15 mouse cellular contexts compared by ENCODE assay signal in the genomic region with DNA sequence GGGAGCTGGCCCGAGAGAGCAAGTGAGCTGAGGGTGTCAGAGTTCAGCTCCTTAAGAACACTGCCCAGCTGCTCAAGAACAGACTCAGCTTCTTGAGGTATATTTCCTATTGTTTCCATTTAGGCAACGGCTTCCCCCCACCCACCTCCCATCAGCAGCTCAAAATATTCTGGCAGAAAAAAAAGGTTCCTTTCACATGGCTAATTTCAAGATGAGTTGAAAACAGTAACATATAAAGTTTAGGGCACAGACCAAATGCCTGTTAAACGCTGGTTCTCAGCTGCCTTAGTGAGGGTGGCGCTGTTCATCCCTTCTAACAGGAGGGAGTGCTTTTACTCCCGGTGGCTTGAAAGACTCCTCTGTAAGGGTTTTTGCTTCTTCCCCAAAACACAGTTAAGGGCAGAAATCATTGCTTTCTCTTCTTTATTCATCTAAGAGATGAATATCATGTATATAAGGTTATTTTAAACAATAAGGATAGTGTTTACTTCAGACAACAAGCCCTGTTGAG. TPM values are rescaled to one million over a fixed set of nuclear protein-coding genes. Genes with fewer than 3 reads are reported as not detected.
DNase-seq lines count a peak whose midpoint lies in the region; ATAC-seq and TF ChIP-seq lines count a peak whose summit lies in the region.
"Had no signal": no experiment of that assay in that cellular context is flagged by ENCODE, and none has a peak within 500 bp of the region (broad histone marks: within the 10 kb centered on the region; RNA-seq: fewer than 3 reads in every experiment).

No protein-coding gene starts in this region.

- peak overlapping the region; percentile 48 for H3K27ac ChIP-seq in embryonic facial prominence, embryonic 13.5 days
- H3K27ac ChIP-seq in embryonic facial prominence, embryonic 10.5 days (replicated peaks): no peak overlapping the region
- H3K27ac ChIP-seq in bone marrow macrophage, adult 2 months (ENCODE audit: insufficient read depth, low read depth, low read length): peak overlapping the region; percentile 77
- peak overlapping the region; percentile 8; the same call in 1 of the 2 replicates for H3K27ac ChIP-seq in midbrain, embryonic 14.5 days (replicated peaks; ENCODE audit: low read depth, low read length)
- H3K27ac ChIP-seq: heart, embryonic 13.5 days; neural tube, embryonic 12.5 days had no signal

- no peaks in the 10 kb centered on the region for H3K9me3 ChIP-seq in embryonic facial prominence, embryonic 13.5 days
- no peaks in the 10 kb centered on the region for H3K9me3 ChIP-seq in embryonic facial prominence, embryonic 10.5 days
- H3K9me3 ChIP-seq in megakaryocyte, embryonic 14.5 days: no peaks in the 10 kb centered on the region
- H3K9me3 ChIP-seq in midbrain, embryonic 14.5 days (ENCODE audit: control insufficient read depth, low read length): no peaks in the 10 kb centered on the region
- H3K9me3 ChIP-seq: heart, embryonic 13.5 days; neural tube, embryonic 12.5 days had no signal

- 0 out of 2 replicates have a peak, but pooled peaks cover 3% of the 10 kb centered on the region for H3K36me3 ChIP-seq in embryonic facial prominence, embryonic 13.5 days
- H3K36me3 ChIP-seq in embryonic facial prominence, embryonic 10.5 days (replicated peaks): 0 out of 2 replicates have a peak, but pooled peaks cover 14% of the 10 kb centered on the region
- H3K36me3 ChIP-seq in megakaryocyte, embryonic 14.5 days (replicated peaks; ENCODE audit: low read length): no peaks in the 10 kb centered on the region
- H3K36me3 ChIP-seq in midbrain, embryonic 14.5 days (ENCODE audit: control insufficient read depth, insufficient read depth, low read length): no peaks in the 10 kb centered on the region
- H3K36me3 ChIP-seq: heart, embryonic 13.5 days; neural tube, embryonic 12.5 days had no signal

- no peaks in the 10 kb centered on the region for H3K27me3 ChIP-seq in embryonic facial prominence, embryonic 13.5 days
- no peaks in the 10 kb centered on the region for H3K27me3 ChIP-seq in embryonic facial prominence, embryonic 10.5 days (replicated peaks; ENCODE audit: low read depth, poor library complexity, severe bottlenecking)
- peaks cover 16% of the 10 kb centered on the region for H3K27me3 ChIP-seq in megakaryocyte, embryonic 14.5 days (replicated peaks)
- no peaks in the 10 kb centered on the region for H3K27me3 ChIP-seq in midbrain, embryonic 14.5 days (ENCODE audit: control insufficient read depth, insufficient read depth, low read length)
- H3K27me3 ChIP-seq: heart, embryonic 13.5 days; neural tube, embryonic 12.5 days had no signal

- 42% methylated on average over 5 of the region's 5 CpGs for WGBS in embryonic facial prominence, embryonic 13.5 days
- WGBS in embryonic facial prominence, embryonic 10.5 days: 56% methylated on average over 5 of the region's 5 CpGs
- 58% methylated on average over 5 of the region's 5 CpGs for WGBS in midbrain, embryonic 14.5 days

- no peak for DNase-seq in embryonic facial prominence, embryonic 10.5 days (ENCODE audit: low spot score)
- no peak for DNase-seq in midbrain, embryonic 14.5 days
- DNase-seq in gastrocnemius, postnatal 10 days: no peak
- DNase-seq in cerebellum, adult 9-11 months: no peak
- DNase-seq: adrenal gland, postnatal 10 days; cerebellum, adult 8-10 months; right cerebral cortex, adult 18-20 months had no signal

- H3K4me3 ChIP-seq in embryonic facial prominence, embryonic 13.5 days: no peak overlapping the region
- H3K4me3 ChIP-seq in embryonic facial prominence, embryonic 10.5 days: no peak overlapping the region
- peak overlapping the region; percentile 83 for H3K4me3 ChIP-seq in megakaryocyte, embryonic 14.5 days (replicated peaks)
- peak overlapping the region; percentile 47 for H3K4me3 ChIP-seq in bone marrow macrophage, adult 2 months (ENCODE audit: insufficient read depth, low read length)
- H3K4me3 ChIP-seq in midbrain, embryonic 14.5 days (replicated peaks; ENCODE audit: low read depth, low read length): no peak overlapping the region
- H3K4me3 ChIP-seq: heart, embryonic 13.5 days; neural tube, embryonic 12.5 days had no signal

- no peak for ATAC-seq in embryonic facial prominence, embryonic 13.5 days (ENCODE audit: insufficient number of reproducible peaks, insufficient read depth, low FRiP score, low TSS enrichment, low read depth)
- ATAC-seq in megakaryocyte, adult 5-6 weeks (ENCODE audit: poor library complexity, severe bottlenecking): no peak
- no peak for ATAC-seq in midbrain, embryonic 14.5 days (ENCODE audit: low FRiP score, low TSS enrichment)
- ATAC-seq: hindbrain, embryonic 16.5 days; Patski had no signal

- no peak for TF ChIP-seq POLR2A in bone marrow macrophage, adult 2 months (IDR thresholded peaks at IDR 0.05; ENCODE audit: borderline replicate concordance, low read depth, low read length)

- H3K4me1 ChIP-seq in embryonic facial prominence, embryonic 13.5 days: peaks cover 40% of the 10 kb centered on the region
- H3K4me1 ChIP-seq in embryonic facial prominence, embryonic 10.5 days: peaks cover 60% of the 10 kb centered on the region
- peaks cover 46% of the 10 kb centered on the region for H3K4me1 ChIP-seq in megakaryocyte, embryonic 14.5 days
- peaks cover 78% of the 10 kb centered on the region for H3K4me1 ChIP-seq in bone marrow macrophage, adult 2 months (ENCODE audit: control insufficient read depth, insufficient read depth, low read length)
- H3K4me1 ChIP-seq in midbrain, embryonic 14.5 days (ENCODE audit: control insufficient read depth, insufficient read depth, low read length): peaks cover 53% of the 10 kb centered on the region

- TF ChIP-seq CTCF in bone marrow macrophage, adult 2 months (IDR thresholded peaks at IDR 0.05; ENCODE audit: low read depth, low read length): no peak

- H3K4me2 ChIP-seq in embryonic facial prominence, embryonic 13.5 days: no peak overlapping the region
- no peak overlapping the region for H3K4me2 ChIP-seq in midbrain, embryonic 14.5 days (ENCODE audit: low read length)
- H3K4me2 ChIP-seq: heart, embryonic 13.5 days; neural tube, embryonic 12.5 days had no signal

- 0 out of 2 replicates have a peak overlapping the region, but pooled peaks have one; percentile 40 for H3K9ac ChIP-seq in embryonic facial prominence, embryonic 13.5 days
- H3K9ac ChIP-seq in midbrain, embryonic 14.5 days (replicated peaks; ENCODE audit: low read length): no peak overlapping the region
- H3K9ac ChIP-seq: heart, embryonic 13.5 days; neural tube, embryonic 12.5 days had no signal

RNA-seq across cellular contexts. Expression of a gene that starts 8.4 kb away (rescaled TPM):
- 63.0 and 71.4 TPM in 2 replicates for polyA plus RNA-seq in embryonic facial prominence, embryonic 13.5 days (2015; fragmentation: Nextera tagmentation; extraction: Ambion mirVana)
- 82.8 and 82.9 TPM in 2 replicates for polyA plus RNA-seq in embryonic facial prominence, embryonic 10.5 days (2016; fragmentation: Nextera tagmentation; extraction: Ambion mirVana)
- 0.50 TPM in 1 of 2 replicates, not detected in the other for polyA plus RNA-seq in megakaryocyte, embryonic 14.5 days (2012; ENCODE audit: insufficient read depth, low replicate concordance)
- total RNA-seq in megakaryocyte, adult 5-6 weeks (2015): 165 and 177 TPM in 2 replicates
- total RNA-seq in megakaryocyte, adult 5-6 weeks (2017): 74.5 and 87.6 TPM in 2 replicates
- 210 and 216 TPM in 2 replicates for polyA plus RNA-seq in bone marrow macrophage, adult 2 months (2012; ENCODE audit: insufficient read depth, insufficient read length, missing spikeins)
- 422 and 423 TPM in 2 replicates for polyA plus RNA-seq in midbrain, embryonic 14.5 days (2014; fragmentation: Nextera tagmentation; extraction: Ambion mirVana)
- 10 to 100 TPM; 18.2 to 18.4 TPM for total RNA-seq in gastrocnemius, postnatal 10 days (2021)

Comparison
In these comparisons a context has a peak if more than half of its experiments do, and no peak if none do; other contexts are left out.
1. H3K4me3 ChIP-seq: peak in megakaryocyte, embryonic 14.5 days (single experiment) and bone marrow macrophage, adult 2 months (single experiment); none in embryonic facial prominence, embryonic 13.5 days (single experiment), embryonic facial prominence, embryonic 10.5 days (single experiment) and midbrain, embryonic 14.5 days (single experiment).
2. RNA of a gene that starts 8.4 kb away (polyA plus RNA-seq): 422 to 423 TPM in midbrain, embryonic 14.5 days, 210 to 216 TPM in bone marrow macrophage, adult 2 months, 82.8 to 82.9 TPM in embryonic facial prominence, embryonic 10.5 days and 63.0 to 71.4 TPM in embryonic facial prominence, embryonic 13.5 days; 0.50 TPM in megakaryocyte, embryonic 14.5 days; every median in the first group is over 10 times any median in the second.